Mouse (Mus musculus) myocyte (in vitro differentiated cells): ENCODE measurements at regions not wholly inside any gene's neighbourhood (a gene's known extent, or its start where the extent isn't known, plus 50 kb on each side); places are given as distances from the start of the nearest gene placed in this dataset.

Experiments
- H3K27me3 ChIP-seq: one replicate; pipeline ENCODE4 v1.6.1; 2011; ENCODE audit not compliant: control insufficient read depth, insufficient read depth, insufficient read length
- H3K36me3 ChIP-seq: one replicate; pipeline ENCODE4 v1.6.1; 2011; ENCODE audit not compliant: control insufficient read depth, insufficient read depth
- H3K4me2 ChIP-seq: one replicate; pipeline ENCODE4 v1.6.1; 2011; ENCODE audit warnings: low read depth, control low read depth
- H3K4me3 ChIP-seq: one replicate; pipeline ENCODE4 v1.5.1; 2011; ENCODE audit warnings: mild to moderate bottlenecking, control low read depth, moderate library complexity
- H3K79me2 ChIP-seq: one replicate; pipeline ENCODE4 v1.6.1; 2011; ENCODE audit not compliant: control insufficient read depth, insufficient read depth
- H3ac ChIP-seq: one replicate; pipeline ENCODE4 v1.6.1; 2011; ENCODE audit not compliant: control insufficient read depth, insufficient read length
- CEBPB ChIP-seq: IDR thresholded peaks from 2 replicates; pipeline ENCODE4 v1.6.1; 2011; ENCODE audit warnings: mild to moderate bottlenecking, moderate library complexity; ENCODE audit not compliant: poor library complexity, insufficient read depth, severe bottlenecking
- E2F4 ChIP-seq: IDR thresholded peaks from one replicate; pipeline ENCODE4 v1.6.1; 2011; ENCODE audit warnings: mild to moderate bottlenecking, control low read depth, moderate library complexity; ENCODE audit not compliant: insufficient read depth
- MAX ChIP-seq: IDR thresholded peaks from one replicate; pipeline ENCODE4 v1.6.1; 2011; ENCODE audit warnings: low read depth, mild to moderate bottlenecking, control low read depth
- MYOD1 ChIP-seq, 3 experiments: IDR thresholded peaks; one replicate each; pipeline ENCODE4 v1.6.1; 2011; ENCODE audit warnings: control low read depth in 2 of 3, low read depth in 2 of 3, mild to moderate bottlenecking in 2 of 3, moderate library complexity in 1 of 3; ENCODE audit not compliant: insufficient read length in 2 of 3, control insufficient read depth in 1 of 3
- MYOG ChIP-seq, 3 experiments: IDR thresholded peaks; one replicate each; pipeline ENCODE4 v1.6.1; 2011; ENCODE audit warnings: control low read depth in 2 of 3, low read depth in 2 of 3, mild to moderate bottlenecking in 2 of 3; ENCODE audit not compliant: insufficient read length in 2 of 3, control insufficient read depth in 1 of 3, insufficient read depth in 1 of 3
- POLR2A ChIP-seq: IDR thresholded peaks from one replicate; pipeline ENCODE4 v1.6.1; 2011; ENCODE audit warnings: low read depth, mild to moderate bottlenecking, control low read depth, moderate library complexity; ENCODE audit not compliant: insufficient read length
- POLR2AphosphoS2 ChIP-seq: IDR thresholded peaks from one replicate; pipeline ENCODE4 v1.6.1; 2011; ENCODE audit warnings: low read depth, control low read depth; ENCODE audit not compliant: insufficient read length
- REST ChIP-seq: IDR thresholded peaks from one replicate; pipeline ENCODE4 v1.6.1; 2011; ENCODE audit warnings: mild to moderate bottlenecking, control low read depth, moderate library complexity; ENCODE audit not compliant: insufficient read depth, insufficient read length
- SRF ChIP-seq: IDR thresholded peaks from one replicate; pipeline ENCODE4 v1.6.1; 2011; ENCODE audit warnings: low read depth; ENCODE audit not compliant: control insufficient read depth, insufficient read length
- TCF12 ChIP-seq: IDR thresholded peaks from one replicate; pipeline ENCODE4 v1.6.1; 2011; ENCODE audit warnings: mild to moderate bottlenecking, control low read depth; ENCODE audit not compliant: poor library complexity, insufficient read depth, severe bottlenecking
- TCF3 ChIP-seq: IDR thresholded peaks from one replicate; pipeline ENCODE4 v1.6.1; 2011; ENCODE audit warnings: low read depth, control low read depth; ENCODE audit not compliant: insufficient read length
- USF1 ChIP-seq: IDR thresholded peaks from one replicate; pipeline ENCODE4 v1.6.1; 2011; ENCODE audit warnings: low read depth, mild to moderate bottlenecking, control low read depth, moderate library complexity

DNA sequence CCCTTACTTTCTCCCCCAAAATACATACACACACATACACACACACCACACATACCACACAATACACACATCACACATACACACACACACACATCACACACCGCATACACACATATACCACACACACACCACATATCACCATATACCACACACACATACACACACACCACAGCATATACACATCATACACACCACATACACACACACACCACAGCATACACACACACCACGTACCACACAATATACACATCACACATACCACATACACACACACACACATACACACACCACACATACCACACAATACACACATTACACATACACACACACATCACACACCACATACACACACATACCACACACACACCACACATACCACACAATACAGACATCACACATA is 362.5 kb upstream of the Ubash3b start:
- no peak for TF ChIP-seq SRF
- TF ChIP-seq MAX: no peak
- TF ChIP-seq TCF3: no peak
- TF ChIP-seq TCF12: no peak
- TF ChIP-seq E2F4: no peak
- no peak for TF ChIP-seq MYOG (IDR thresholded peaks at IDR 0.05; ENCODE audit: control insufficient read depth in 1 of 3, insufficient read depth in 1 of 3, insufficient read length in 2 of 3, low read depth in 2 of 3)
- TF ChIP-seq POLR2A: no peak
- no peak for TF ChIP-seq REST
- TF ChIP-seq MYOD1 (IDR thresholded peaks at IDR 0.05; ENCODE audit: control insufficient read depth in 1 of 3, insufficient read length in 2 of 3, low read depth in 2 of 3): no peak
- no peak for TF ChIP-seq POLR2AphosphoS2
- TF ChIP-seq CEBPB: no peak
- TF ChIP-seq USF1: no peak
- H3K4me3 ChIP-seq: no peak overlapping the region
- H3ac ChIP-seq: no peak overlapping the region
- no peak overlapping the region for H3K4me2 ChIP-seq
- no peaks in the 10 kb centered on the region for H3K27me3 ChIP-seq
- no peaks in the 10 kb centered on the region for H3K36me3 ChIP-seq
- no peaks in the 10 kb centered on the region for H3K79me2 ChIP-seq

GRCm38 (mm10) chr9:41522302-41522701 is 360.8 kb upstream of the Ubash3b start:
- H3K27me3 ChIP-seq: no peaks in the 10 kb centered on the region
- no peak overlapping the region for H3K4me2 ChIP-seq
- H3K36me3 ChIP-seq: no peaks in the 10 kb centered on the region
- no peak for TF ChIP-seq TCF3
- no peak for TF ChIP-seq POLR2AphosphoS2
- no peak for TF ChIP-seq MAX
- no peak for TF ChIP-seq MYOG (IDR thresholded peaks at IDR 0.05; ENCODE audit: control insufficient read depth in 1 of 3, insufficient read depth in 1 of 3, insufficient read length in 2 of 3, low read depth in 2 of 3)
- no peak for TF ChIP-seq SRF
- TF ChIP-seq POLR2A: no peak
- no peak for TF ChIP-seq REST
- no peak for TF ChIP-seq CEBPB
- TF ChIP-seq MYOD1 (IDR thresholded peaks at IDR 0.05; ENCODE audit: control insufficient read depth in 1 of 3, insufficient read length in 2 of 3, low read depth in 2 of 3): no peak
- TF ChIP-seq E2F4: no peak
- TF ChIP-seq USF1: no peak
- TF ChIP-seq TCF12: no peak
- H3K4me3 ChIP-seq: no peak overlapping the region
- H3ac ChIP-seq: no peak overlapping the region
- H3K79me2 ChIP-seq: peaks cover 4% of the 10 kb centered on the region

- H3K4me2 ChIP-seq: no peak overlapping the region
- H3K79me2 ChIP-seq: peaks cover 4% of the 10 kb centered on the region
- no peaks in the 10 kb centered on the region for H3K36me3 ChIP-seq
- H3K4me3 ChIP-seq: no peak overlapping the region
- no peak overlapping the region for H3ac ChIP-seq
- no peaks in the 10 kb centered on the region for H3K27me3 ChIP-seq
- no peak for TF ChIP-seq TCF12
- TF ChIP-seq USF1: no peak
- no peak for TF ChIP-seq POLR2A
- TF ChIP-seq MAX: no peak
- TF ChIP-seq POLR2AphosphoS2: no peak
- no peak for TF ChIP-seq E2F4
- TF ChIP-seq REST: no peak
- TF ChIP-seq CEBPB: no peak
- no peak for TF ChIP-seq SRF
- no peak for TF ChIP-seq MYOG (IDR thresholded peaks at IDR 0.05; ENCODE audit: control insufficient read depth in 1 of 3, insufficient read depth in 1 of 3, insufficient read length in 2 of 3, low read depth in 2 of 3)
- no peak for TF ChIP-seq TCF3
- no peak for TF ChIP-seq MYOD1 (IDR thresholded peaks at IDR 0.05; ENCODE audit: control insufficient read depth in 1 of 3, insufficient read length in 2 of 3, low read depth in 2 of 3)
These were observed 356.3 kb upstream of the Ubash3b start for GRCm38 (mm10) chr9:41517787-41518186.

DNA sequence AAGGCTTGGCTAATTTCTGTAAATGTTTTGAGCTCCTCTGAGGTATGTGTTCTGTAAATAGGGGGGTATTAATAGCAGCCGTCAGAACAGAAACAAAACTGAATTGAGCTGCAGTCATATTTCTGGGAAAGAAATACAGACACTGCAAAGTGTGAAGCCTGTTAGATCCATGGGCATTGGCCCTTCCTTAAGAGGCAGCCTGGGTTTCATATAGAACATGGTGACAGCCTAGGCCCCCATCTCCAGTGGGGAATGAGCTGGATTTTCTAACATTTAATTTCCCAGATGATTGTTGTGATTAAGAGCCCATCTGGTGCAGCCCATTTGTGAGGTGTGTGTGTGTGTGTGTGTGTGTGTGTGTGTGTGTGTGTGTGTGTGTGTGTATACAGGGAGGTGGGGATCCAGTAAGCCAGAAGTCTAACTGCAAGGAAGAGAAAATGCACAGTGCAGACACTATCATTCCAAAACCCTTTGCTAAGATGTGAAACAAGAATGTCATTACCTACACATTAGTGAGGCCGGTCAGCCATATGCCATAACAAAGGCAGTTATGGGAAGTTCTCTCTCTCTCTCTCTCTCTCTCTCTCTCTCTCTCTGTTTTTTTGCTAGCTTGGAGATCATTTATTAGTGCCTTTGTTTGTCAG is 355.7 kb upstream of the Ubash3b start:
- Histone ChIP-seq H3K4me2 (peak overlapping the region; percentile 66), H3K27me3 (no peaks in the 10 kb centered on the region), H3K79me2 (peaks cover 4% of the 10 kb centered on the region), H3ac (no peak overlapping the region), H3K4me3 (no peak overlapping the region), H3K36me3 (no peaks in the 10 kb centered on the region)
- TF ChIP-seq TCF12 (no peak), TCF3 (no peak), MYOD1 (IDR thresholded peaks at IDR 0.05; ENCODE audit: control insufficient read depth in 1 of 3, insufficient read length in 2 of 3, low read depth in 2 of 3) (no peak), MYOG (IDR thresholded peaks at IDR 0.05; ENCODE audit: control insufficient read depth in 1 of 3, insufficient read depth in 1 of 3, insufficient read length in 2 of 3, low read depth in 2 of 3) (no peak), E2F4 (no peak), SRF (no peak), REST (no peak), USF1 (no peak), POLR2AphosphoS2 (no peak), CEBPB (no peak), POLR2A (no peak), MAX (no peak)
